Mouse (Mus musculus): ENCODE data around the gene Cldnd1. TPM values are rescaled to one million over a fixed set of nuclear protein-coding genes. Genes with fewer than 3 reads are reported as not detected.

Gene Cldnd1
- 167 and 171 TPM in 2 replicates for polyA plus RNA-seq (2015; fragmentation: Nextera tagmentation; extraction: Ambion mirVana)

DNA sequence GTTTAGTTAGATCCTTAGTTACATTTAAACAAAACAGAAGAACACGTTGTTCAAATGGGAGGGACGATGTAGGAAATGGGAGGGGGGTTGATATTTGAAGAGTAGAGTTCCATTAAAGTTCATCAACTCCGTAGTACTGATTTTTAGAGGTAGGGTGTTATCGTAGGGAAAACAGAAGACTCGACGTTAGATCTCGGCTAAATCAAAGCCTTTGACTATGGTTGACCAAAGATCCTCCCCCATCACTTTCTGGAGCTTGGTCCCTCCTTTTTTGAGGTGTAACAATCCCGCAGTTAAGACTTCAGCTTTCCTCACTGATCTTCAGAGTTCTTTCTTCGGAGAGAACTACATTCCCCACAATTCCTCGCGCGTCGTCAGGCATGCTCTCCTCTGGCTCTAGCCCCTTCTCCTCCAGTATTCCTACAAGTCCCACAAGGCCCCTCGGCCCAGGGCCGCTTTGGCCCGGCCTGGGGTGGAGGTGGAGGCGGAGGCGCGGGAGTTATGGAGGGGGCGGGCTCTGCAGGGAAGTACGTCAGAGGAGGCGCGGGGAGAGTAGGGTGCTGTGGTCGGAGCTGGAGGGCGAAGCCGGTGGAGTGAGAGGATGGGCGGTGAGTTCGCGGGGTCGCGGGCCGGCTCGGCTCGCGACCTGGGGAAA lies at the start of gene Cldnd1:
TSS of gene Cldnd1 (plus strand) at position 434 of the 655 bp plus-strand sequence.

GRCm38 (mm10) chr16:58718666-58719120 lies 9.0 kb upstream of the Cldnd1 start, which contains the start of gene Gpr15:
Gene Gpr15 (minus strand): TSS chr16:58719070.

GRCm38 (mm10) chr16:58763076-58763475 lies 35.4 kb downstream of the Cldnd1 start, which contains the start of gene Olfr172:
Gene Olfr172 (minus strand): TSS chr16:58763176.

Small RNA genes lying within 50 kb of the gene (microRNA-seq; reads per million reads assigned to microRNA genes)
- not detected for gene Gm27564

Other genes starting within 250 kb of the Cldnd1 start
- 18.2 and 23.5 TPM in 2 replicates for gene St3gal6, start 203.7 kb upstream of the Cldnd1 start, polyA plus RNA-seq (2015; fragmentation: Nextera tagmentation; extraction: Ambion mirVana)
- not detected in 2 replicates for gene Gm813, start 110.9 kb upstream of the Cldnd1 start, polyA plus RNA-seq (2015; fragmentation: Nextera tagmentation; extraction: Ambion mirVana)
- gene E330017A01Rik, start 89.2 kb upstream of the Cldnd1 start, polyA plus RNA-seq (2015; fragmentation: Nextera tagmentation; extraction: Ambion mirVana): not detected in 2 replicates
- 19.6 and 22.6 TPM in 2 replicates for gene Cpox, start 57.6 kb upstream of the Cldnd1 start, polyA plus RNA-seq (2015; fragmentation: Nextera tagmentation; extraction: Ambion mirVana)
- not detected in 2 replicates for gene Gpr15, start 8.8 kb upstream of the Cldnd1 start, polyA plus RNA-seq (2015; fragmentation: Nextera tagmentation; extraction: Ambion mirVana)
- gene Olfr172, start 35.3 kb downstream of the Cldnd1 start, polyA plus RNA-seq (2015; fragmentation: Nextera tagmentation; extraction: Ambion mirVana): not detected in 2 replicates
- gene Olfr173, start 72.4 kb downstream of the Cldnd1 start, polyA plus RNA-seq (2015; fragmentation: Nextera tagmentation; extraction: Ambion mirVana): not detected in 2 replicates
- not detected in 2 replicates for gene Olfr175-ps1, start 98.9 kb downstream of the Cldnd1 start, polyA plus RNA-seq (2015; fragmentation: Nextera tagmentation; extraction: Ambion mirVana)
- gene Olfr177, start 146.9 kb downstream of the Cldnd1 start, polyA plus RNA-seq (2015; fragmentation: Nextera tagmentation; extraction: Ambion mirVana): not detected in 2 replicates
- not detected in 2 replicates for gene Olfr178, start 164.2 kb downstream of the Cldnd1 start, polyA plus RNA-seq (2015; fragmentation: Nextera tagmentation; extraction: Ambion mirVana)
- not detected in 2 replicates for gene Olfr181, start 200.8 kb downstream of the Cldnd1 start, polyA plus RNA-seq (2015; fragmentation: Nextera tagmentation; extraction: Ambion mirVana)
- not detected in 2 replicates for gene Olfr180, start 201.5 kb downstream of the Cldnd1 start, polyA plus RNA-seq (2015; fragmentation: Nextera tagmentation; extraction: Ambion mirVana)